Mouse (Mus musculus) brain, adult 2 months (tissue): ENCODE results near the gene Btnl4.
"Not testable (repeated sequence)": the region's sequence is repeated elsewhere in the genome, so short reads cannot be mapped to it uniquely, and the experiment has no call there.

Source experiments
- DNase-seq: peaks from one replicate; pipeline ENCODE4 v3.0.0; 2011; ENCODE audit warnings: low read depth, low spot score

Gene Btnl4

DNA sequence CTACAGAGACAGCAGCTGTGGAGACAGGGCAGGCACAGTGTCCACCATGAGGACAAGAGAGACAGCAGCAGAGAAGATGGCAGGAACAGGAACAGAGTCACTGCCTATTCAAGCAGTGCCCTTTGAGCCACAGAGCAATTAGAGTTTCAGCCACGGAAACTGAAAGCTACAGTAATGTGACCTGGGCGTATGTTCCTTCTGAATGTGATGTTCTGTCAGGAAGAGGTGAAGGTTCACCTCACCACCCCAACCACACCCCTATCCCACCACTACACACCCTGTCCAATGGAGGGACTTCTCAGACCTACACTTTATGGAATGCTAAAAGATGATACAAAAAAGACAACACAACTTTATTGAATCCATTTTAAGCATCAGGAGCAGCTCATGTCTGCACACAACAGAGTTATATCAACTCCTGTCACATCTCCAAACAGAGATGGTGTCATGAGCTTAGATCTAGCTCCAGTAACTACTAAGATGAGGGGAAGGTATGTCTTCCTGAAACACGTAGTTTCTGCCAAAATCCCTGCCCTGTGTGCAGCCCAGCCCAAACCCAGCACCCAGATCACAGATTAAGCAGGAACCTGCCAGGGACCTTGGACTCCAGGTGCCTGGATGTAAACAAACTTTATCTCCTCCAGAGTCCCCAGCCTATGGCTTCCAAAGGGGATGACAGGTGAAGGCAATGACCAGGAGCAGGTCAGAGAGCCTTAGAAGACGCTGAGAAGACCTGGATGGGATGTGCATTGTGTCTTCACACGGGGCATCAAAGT lies at the start of gene Btnl4:
Btnl4 (minus strand) TSS at position 81 of the 776 bp plus-strand sequence.
- DNase-seq = not testable (repeated sequence)

- no peak for DNase-seq
Measured at GRCm38 (mm10) chr17:34519001-34519400, 41.9 kb upstream of the Btnl4 start.

DNA sequence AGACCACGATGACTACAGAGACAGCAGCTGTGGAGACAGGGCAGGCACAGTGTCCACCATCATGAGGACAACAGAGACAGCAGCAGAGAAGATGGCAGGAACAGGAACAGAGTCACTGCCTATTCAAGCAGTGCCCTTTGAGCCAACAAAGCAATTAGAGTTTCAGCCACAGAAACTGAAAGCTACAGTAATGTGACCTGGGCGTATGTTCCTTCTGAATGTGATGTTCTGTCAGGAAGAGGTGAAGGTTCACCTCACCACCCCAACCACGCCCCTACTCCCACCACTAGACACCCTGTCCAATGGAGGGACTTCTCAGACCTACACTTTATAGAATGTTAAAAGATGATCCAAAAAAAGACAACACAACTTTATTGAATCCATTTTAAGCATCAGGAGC lies 41.5 kb upstream of the Btnl4 start:
- DNase-seq = not testable (repeated sequence)

DNA sequence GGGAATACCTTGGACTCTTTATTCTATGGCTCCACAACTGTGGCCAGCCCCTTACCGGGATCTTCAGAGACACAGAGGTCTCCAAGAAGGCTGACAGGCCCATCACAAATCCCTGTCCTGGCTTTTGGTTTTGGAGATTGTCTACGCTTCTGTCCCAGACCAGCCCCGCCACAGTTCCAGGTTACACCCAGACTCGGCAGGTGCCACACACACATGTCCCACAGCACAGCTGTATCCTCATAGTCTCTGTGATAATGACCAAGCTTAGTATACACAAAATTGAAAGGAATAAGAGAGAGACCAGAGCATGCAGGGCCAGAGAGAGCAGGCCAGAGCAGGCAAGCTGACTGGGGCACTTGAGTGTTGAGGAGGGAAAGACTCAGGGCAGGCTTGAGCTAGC lies 40.7 kb upstream of the Btnl4 start:
- DNase-seq = no peak

DNA sequence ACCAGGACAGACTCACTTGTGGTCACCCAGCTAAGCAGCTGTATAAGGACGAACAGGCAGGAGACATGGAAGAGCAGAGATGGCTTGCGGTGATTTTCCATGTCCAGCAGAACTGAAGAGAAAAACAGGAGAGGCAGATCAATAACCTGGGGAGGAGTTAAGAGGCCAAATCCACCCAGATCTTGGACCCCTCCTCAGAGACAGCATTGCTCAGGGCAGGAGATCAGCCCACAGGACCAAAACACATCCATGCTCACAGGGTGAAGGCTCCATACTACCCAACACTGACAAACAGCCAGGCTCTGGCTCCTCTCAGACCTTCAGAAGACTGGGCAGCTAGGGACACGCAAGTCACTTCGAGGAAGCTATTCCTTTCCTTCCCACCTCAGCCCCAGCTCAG lies 40.1 kb upstream of the Btnl4 start, which contains the start of gene Btnl6:
Btnl6 (minus strand) TSS at position 101 of the 400 bp plus-strand sequence.
- no peak for DNase-seq

- DNase-seq = no peak
Measured at GRCm38 (mm10) chr17:34516514-34516913, 39.4 kb upstream of the Btnl4 start.

DNA sequence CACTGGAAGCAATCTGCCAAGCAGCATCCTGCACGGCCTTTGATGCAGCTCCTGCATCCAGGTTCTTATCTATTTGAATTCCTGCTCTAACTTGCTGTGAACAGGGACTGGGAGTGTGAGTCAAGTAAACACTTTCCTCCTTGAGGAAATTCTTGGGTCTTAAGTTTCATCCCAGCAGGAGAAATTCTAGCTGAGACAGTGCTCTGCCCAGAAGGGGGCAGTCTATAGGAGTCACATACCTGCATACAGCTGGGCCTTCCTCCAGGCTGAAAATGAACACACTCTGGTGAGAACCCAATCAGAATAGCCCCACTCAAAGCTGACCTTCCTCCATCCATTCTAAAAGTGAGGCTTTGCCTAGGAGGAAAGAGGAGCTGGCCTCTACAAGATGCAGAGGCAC lies 34.6 kb upstream of the Btnl4 start:
- not testable (repeated sequence) for DNase-seq

DNA sequence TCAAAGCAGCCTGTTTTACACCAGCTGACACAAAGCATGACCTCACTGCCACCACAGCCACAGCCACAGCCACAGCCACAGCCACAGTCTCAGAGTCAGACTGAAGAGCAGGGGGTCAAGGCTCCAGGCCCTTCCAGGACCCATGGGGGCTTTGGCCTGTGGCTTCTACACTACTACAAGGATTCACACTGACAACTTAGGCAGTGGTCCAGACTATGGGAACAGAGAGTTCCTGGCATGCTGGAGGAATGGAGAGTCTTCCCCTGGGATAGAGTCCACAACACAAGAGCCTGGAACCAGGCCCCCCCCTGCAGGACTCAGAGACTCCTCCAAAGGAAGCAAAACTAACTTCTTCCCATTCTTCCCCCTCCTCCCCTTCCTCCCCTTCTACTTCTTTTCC lies 30.5 kb upstream of the Btnl4 start:
- DNase-seq = no peak

DNA sequence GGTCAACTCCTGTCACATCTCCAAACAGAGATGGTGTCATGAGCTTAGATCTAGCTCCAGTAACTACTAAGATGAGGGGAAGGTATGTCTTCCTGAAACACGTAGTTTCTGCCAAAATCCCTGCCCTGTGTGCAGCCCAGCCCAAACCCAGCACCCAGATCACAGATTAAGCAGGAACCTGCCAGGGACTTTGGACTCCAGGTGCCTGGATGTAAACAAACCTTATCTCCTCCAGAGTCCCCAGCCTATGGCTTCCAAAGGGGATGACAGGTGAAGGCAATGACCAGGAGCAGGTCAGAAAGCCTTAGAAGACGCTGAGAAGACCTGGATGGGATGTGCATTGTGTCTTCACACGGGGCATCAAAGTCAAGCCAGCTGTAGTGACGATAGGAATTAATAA lies 20.6 kb upstream of the Btnl4 start:
- DNase-seq = not testable (repeated sequence)

- DNase-seq = not testable (repeated sequence)
Measured at GRCm38 (mm10) chr17:34497319-34497718, 20.2 kb upstream of the Btnl4 start.

DNA sequence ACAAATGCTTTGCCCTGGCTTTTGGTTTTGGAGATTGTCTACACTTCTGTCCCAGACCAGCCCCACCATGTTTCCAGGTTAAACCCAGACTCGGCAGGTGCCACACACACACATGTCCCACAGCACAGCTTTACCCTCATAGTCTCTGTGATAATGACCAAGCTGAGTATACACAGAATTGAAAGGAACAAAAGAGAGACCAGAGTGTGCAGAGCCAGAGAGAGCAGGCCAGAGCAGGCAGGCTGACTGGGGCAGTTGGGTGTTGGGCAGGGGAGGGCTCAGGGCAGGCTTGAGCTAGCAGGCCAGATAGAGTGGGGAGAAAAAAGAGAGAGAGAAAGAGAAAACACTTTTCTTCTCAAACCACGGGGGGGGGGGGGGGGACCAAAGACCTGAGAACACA lies 19.4 kb upstream of the Btnl4 start:
- DNase-seq = no peak

GRCm38 (mm10) chr17:34495156-34495555 lies 18.0 kb upstream of the Btnl4 start:
- not testable (repeated sequence) for DNase-seq

- DNase-seq = no peak
Measured at GRCm38 (mm10) chr17:34492796-34493195, 15.7 kb upstream of the Btnl4 start.

- no peak for DNase-seq
Measured at GRCm38 (mm10) chr17:34476427-34476826, 691 bp downstream of the Btnl4 start.

DNA sequence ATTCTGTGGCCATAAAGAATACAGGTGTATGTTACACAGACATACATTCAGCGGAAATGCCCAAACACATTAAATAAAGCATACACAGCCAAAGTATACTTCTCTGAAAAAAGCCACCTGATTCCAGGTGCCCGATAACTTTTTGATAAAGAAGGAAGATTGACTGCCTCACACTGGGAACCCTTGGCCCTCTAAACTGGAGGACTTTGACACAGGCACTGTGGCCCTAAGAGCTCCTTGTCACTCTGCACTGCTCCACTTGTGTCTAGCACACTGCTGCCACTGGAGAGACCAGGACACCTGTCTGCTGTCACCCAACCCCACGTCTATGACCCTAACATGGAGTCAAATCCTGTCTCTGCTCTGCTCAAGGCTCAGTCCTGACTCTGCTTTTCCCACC lies 2.1 kb downstream of the Btnl4 start:
- DNase-seq = no peak

GRCm38 (mm10) chr17:34470491-34470890 lies 6.6 kb downstream of the Btnl4 start:
- no peak for DNase-seq

DNA sequence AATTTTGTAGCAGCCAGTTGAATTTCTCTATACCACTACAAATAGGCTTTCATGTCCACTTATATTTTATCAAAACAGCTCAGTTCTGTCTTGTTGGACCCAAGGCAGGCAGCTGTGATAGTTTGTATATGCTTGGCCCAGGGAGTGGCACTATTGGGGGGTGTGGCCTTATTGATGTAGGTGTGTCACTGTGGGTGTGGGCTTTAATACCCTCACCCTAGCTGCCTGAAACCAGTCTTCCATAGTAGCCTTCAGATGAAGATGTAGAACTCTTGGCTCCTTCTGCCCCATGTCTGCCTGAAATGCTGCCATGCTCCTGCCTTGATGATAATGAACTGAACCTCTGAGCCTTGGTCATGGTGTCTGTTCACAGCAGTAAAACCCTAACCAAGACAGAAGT lies 11.2 kb downstream of the Btnl4 start:
- not testable (repeated sequence) for DNase-seq

DNA sequence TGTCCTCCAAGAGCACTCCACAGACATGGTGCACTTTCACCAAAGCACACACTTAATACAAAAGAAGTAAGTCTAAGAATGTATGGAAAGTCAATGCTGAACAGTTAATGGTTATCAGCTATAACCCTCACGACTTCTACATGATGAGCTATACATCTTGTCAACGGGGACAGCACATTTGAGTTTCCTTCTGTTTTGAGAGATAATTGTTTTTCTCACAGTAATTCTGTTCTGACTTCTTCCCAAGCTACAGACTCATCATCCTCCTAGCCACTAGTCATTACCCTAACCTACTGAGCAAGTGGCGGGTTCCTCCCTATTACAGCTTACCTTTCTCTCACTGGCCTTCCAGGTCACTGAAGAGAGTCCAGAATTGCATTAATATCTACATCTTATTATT lies 17.9 kb downstream of the Btnl4 start:
- DNase-seq = no peak

GRCm38 (mm10) chr17:34457668-34458067 lies 19.4 kb downstream of the Btnl4 start:
- no peak for DNase-seq

DNA sequence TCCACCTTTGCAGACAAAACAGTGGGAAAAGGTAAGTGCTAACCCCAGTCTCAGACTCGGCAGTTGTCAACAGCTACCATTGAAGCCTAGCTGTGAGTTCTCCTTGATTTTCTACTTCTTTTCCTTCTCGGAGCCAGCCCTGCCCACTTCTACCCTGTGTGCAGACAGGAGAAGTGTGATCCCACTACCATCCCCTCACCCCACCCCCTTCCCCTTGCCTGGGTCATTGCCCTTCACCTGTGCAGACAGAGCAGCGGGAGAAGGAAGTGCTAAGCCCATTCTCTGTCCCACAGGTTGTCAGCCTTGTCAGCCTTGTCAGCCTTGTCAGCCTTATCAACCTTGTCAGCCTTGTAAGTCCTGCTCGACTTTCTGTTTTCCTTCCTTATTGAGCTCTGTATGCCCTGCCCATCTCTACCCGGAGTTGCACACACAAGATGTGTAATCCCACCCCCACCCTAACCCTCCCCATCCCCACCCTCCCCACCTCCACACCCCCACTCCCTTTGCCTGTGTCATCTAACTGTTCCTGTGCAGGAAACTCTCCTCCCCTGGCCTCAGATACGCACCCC lies 28.6 kb downstream of the Btnl4 start:
- no peak for DNase-seq

GRCm38 (mm10) chr17:34441990-34442389 lies 35.1 kb downstream of the Btnl4 start:
- no peak for DNase-seq

- DNase-seq = peak; percentile 48
Measured at GRCm38 (mm10) chr17:34439795-34440194, 37.3 kb downstream of the Btnl4 start.

GRCm38 (mm10) chr17:34438588-34438987 lies 38.5 kb downstream of the Btnl4 start:
- DNase-seq = peak; percentile 79
